Comparison of ENCODE assay signal across 8 mouse cellular contexts in genomic region chrX:103622935-103623280, GRCm38 (mm10). TPM values are rescaled to one million over a fixed set of nuclear protein-coding genes. Genes with fewer than 3 reads are reported as not detected.
A peak's percentile ranks its signal among the peaks of the same experiment; 100 is the strongest.
DNase-seq lines count a peak whose midpoint lies in the region; ATAC-seq and TF ChIP-seq lines count a peak whose summit lies in the region.

No protein-coding gene starts in this region.

- H3K4me1 ChIP-seq in forebrain, embryonic 11.5 days (replicated peaks; ENCODE audit: control insufficient read depth, insufficient read depth, low read length): no peaks in the 10 kb centered on the region; the same call in 1 of the 2 replicates
- H3K4me1 ChIP-seq in hindbrain, postnatal 0 days (ENCODE audit: insufficient read depth, low read length): no peaks in the 10 kb centered on the region
- H3K4me1 ChIP-seq in liver, embryonic 15.5 days (replicated peaks): peaks cover 26% of the 10 kb centered on the region
- no peaks in the 10 kb centered on the region for H3K4me1 ChIP-seq in olfactory bulb, adult 2 months (ENCODE audit: control insufficient read depth, insufficient read depth, low read length)

- no peak for TF ChIP-seq POLR2A in olfactory bulb, adult 2 months (IDR thresholded peaks at IDR 0.05; ENCODE audit: insufficient read depth, low read depth, low read length)

- 2% methylated on average over 13 of the region's 13 CpGs for WGBS in forebrain, embryonic 11.5 days
- WGBS in hindbrain, postnatal 0 days: 6% methylated on average over 13 of the region's 13 CpGs
- 2% methylated on average over 13 of the region's 13 CpGs for WGBS in liver, embryonic 15.5 days (ENCODE audit: insufficient replicate concordance)
- WGBS in olfactory bulb, adult 2 months: 5% methylated on average over 13 of the region's 13 CpGs

- TF ChIP-seq CTCF in hindbrain, postnatal 0 days (IDR thresholded peaks at IDR 0.05; ENCODE audit: low read depth): no peak
- TF ChIP-seq CTCF in olfactory bulb, adult 2 months (IDR thresholded peaks at IDR 0.05; ENCODE audit: insufficient read depth, low read depth, low read length): no peak

- peak overlapping the region; percentile 42 for H3K4me3 ChIP-seq in forebrain, embryonic 11.5 days (ENCODE audit: low read depth, low read length)
- H3K4me3 ChIP-seq in hindbrain, postnatal 0 days (ENCODE audit: low read length): peak overlapping the region; percentile 46
- H3K4me3 ChIP-seq in liver, embryonic 15.5 days (replicated peaks): peak overlapping the region; percentile 62
- peak overlapping the region; percentile 82 for H3K4me3 ChIP-seq in olfactory bulb, adult 2 months (ENCODE audit: insufficient read depth, low read depth, low read length)

- H3K27ac ChIP-seq in forebrain, embryonic 11.5 days (ENCODE audit: low read depth, low read length): no peak overlapping the region
- peak overlapping the region; percentile 56; the same call in 1 of the 2 replicates for H3K27ac ChIP-seq in hindbrain, postnatal 0 days
- H3K27ac ChIP-seq in liver, embryonic 15.5 days (replicated peaks): peak overlapping the region; percentile 57
- peak overlapping the region; percentile 69 for H3K27ac ChIP-seq in olfactory bulb, adult 2 months (ENCODE audit: insufficient read depth, low read depth, low read length)

- H3K9ac ChIP-seq in forebrain, embryonic 11.5 days (ENCODE audit: low read length): peak overlapping the region; percentile 72
- peak overlapping the region; percentile 58 for H3K9ac ChIP-seq in hindbrain, postnatal 0 days (replicated peaks; ENCODE audit: low read length)
- H3K9ac ChIP-seq in liver, embryonic 15.5 days: peak overlapping the region; percentile 59; the same call in 1 of the 2 replicates

- no peaks in the 10 kb centered on the region for H3K9me3 ChIP-seq in forebrain, embryonic 11.5 days (ENCODE audit: control insufficient read depth, low read length)
- H3K9me3 ChIP-seq in hindbrain, postnatal 0 days (ENCODE audit: low read length): no peaks in the 10 kb centered on the region
- H3K9me3 ChIP-seq in liver, embryonic 15.5 days (replicated peaks): no peaks in the 10 kb centered on the region

- H3K4me2 ChIP-seq in forebrain, embryonic 11.5 days (ENCODE audit: low read depth, low read length, severe bottlenecking): peak overlapping the region; percentile 55
- peak overlapping the region; percentile 56 for H3K4me2 ChIP-seq in hindbrain, postnatal 0 days (ENCODE audit: low read depth, low read length)
- peak overlapping the region; percentile 79 for H3K4me2 ChIP-seq in liver, embryonic 15.5 days

- no peak for ATAC-seq in cerebellum, adult (ENCODE audit: insufficient number of reproducible peaks, low FRiP score, low TSS enrichment)
- no peak for ATAC-seq in forebrain, embryonic 11.5 days (replicated peaks; ENCODE audit: low FRiP score)
- no peak for ATAC-seq in hindbrain, postnatal 0 days
- ATAC-seq in liver, embryonic 15.5 days (ENCODE audit: insufficient read depth): no peak

- peaks cover 2% of the 10 kb centered on the region; the same call in 1 of the 2 replicates for H3K27me3 ChIP-seq in forebrain, embryonic 11.5 days (ENCODE audit: control insufficient read depth, insufficient read depth, low read length)
- H3K27me3 ChIP-seq in hindbrain, postnatal 0 days (ENCODE audit: insufficient read depth, low read length): no peaks in the 10 kb centered on the region
- peaks cover 21% of the 10 kb centered on the region for H3K27me3 ChIP-seq in liver, embryonic 15.5 days

- intact Hi-C loops in left cerebral cortex, postnatal 14 days (cut with DNase I): no loop called here

- peak; percentile 35 for DNase-seq in cerebellum, adult 11 months
- peak; percentile 45 for DNase-seq in NIH3T3 (ENCODE audit: low read depth)
- peak; percentile 56 for DNase-seq in forebrain, embryonic 11.5 days (ENCODE audit: low spot score)
- DNase-seq in hindbrain, postnatal 0 days (ENCODE audit: low spot score): peak; percentile 22
- no peak for DNase-seq in left cerebral cortex, postnatal 14 days (ENCODE audit: low spot score in 2 of 2)

- H3K36me3 ChIP-seq in forebrain, embryonic 11.5 days (ENCODE audit: control insufficient read depth, insufficient read depth, low read length): no peaks in the 10 kb centered on the region
- H3K36me3 ChIP-seq in hindbrain, postnatal 0 days (ENCODE audit: insufficient read depth, low read length): no peaks in the 10 kb centered on the region
- H3K36me3 ChIP-seq in liver, embryonic 15.5 days (replicated peaks): no peaks in the 10 kb centered on the region

RNA-seq across cellular contexts. Expression of gene Zcchc13, which starts 7.5 kb away (rescaled TPM):
- polyA plus RNA-seq in forebrain, embryonic 11.5 days (2014; fragmentation: Nextera tagmentation; extraction: Ambion mirVana): not detected in 2 replicates
- not detected in 2 replicates for total RNA-seq in hindbrain, postnatal 0 days (2014; rRNA removed)
- not detected in 2 replicates for polyA plus RNA-seq in hindbrain, postnatal 0 days (2015; fragmentation: Nextera tagmentation; extraction: Ambion mirVana)
- not detected in 2 replicates for polyA plus RNA-seq in liver, embryonic 15.5 days (2015; fragmentation: Nextera tagmentation; extraction: Ambion mirVana)
- not detected in 2 replicates for polyA plus RNA-seq in olfactory bulb, adult 2 months (2012; ENCODE audit: insufficient read depth, insufficient read length, low replicate concordance, missing spikeins)
- total RNA-seq in left cerebral cortex, postnatal 14 days (2021): not detected

Comparison
In these comparisons a context has a peak if more than half of its experiments do, and no peak if none do; other contexts are left out.
1. DNase-seq: peak in cerebellum, adult 11 months (single experiment), NIH3T3 (single experiment), forebrain, embryonic 11.5 days (single experiment) and hindbrain, postnatal 0 days (single experiment); none in left cerebral cortex, postnatal 14 days (0 of 2).
2. Peak in every context shown above with its lines, with median percentiles within 50 percentile points of each other: H3K4me2 ChIP-seq, H3K4me3 ChIP-seq and H3K9ac ChIP-seq.